Mouse (Mus musculus): ENCODE measurements at regions not wholly inside any gene's neighbourhood (a gene's known extent, or its start where the extent isn't known, plus 50 kb on each side); places are given as distances from the start of the nearest gene placed in this dataset.
A peak's percentile ranks its signal among the peaks of the same experiment; 100 is the strongest.

DNA sequence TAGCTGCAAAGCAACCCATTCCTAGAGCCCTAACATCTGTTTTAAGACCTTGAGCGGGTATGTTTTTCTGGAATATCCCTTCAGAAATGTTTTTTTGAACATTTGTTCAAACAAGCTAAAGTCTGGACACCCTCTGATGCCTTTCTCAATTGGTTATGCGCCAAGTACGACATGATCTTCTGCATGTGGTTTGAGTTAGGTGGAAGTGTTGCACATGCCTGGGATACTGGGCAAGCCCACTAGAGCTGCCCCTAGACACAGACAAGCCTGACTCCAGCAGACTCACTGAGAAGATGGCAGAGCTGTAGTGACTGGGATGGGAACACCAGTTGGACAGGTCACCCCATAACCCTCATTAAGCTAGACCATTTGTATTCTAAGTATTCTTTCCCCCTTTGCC, 153.2 kb upstream of the Cypt2 start:
- no peak for DNase-seq (ENCODE audit: low spot score in 2 of 2)

DNA sequence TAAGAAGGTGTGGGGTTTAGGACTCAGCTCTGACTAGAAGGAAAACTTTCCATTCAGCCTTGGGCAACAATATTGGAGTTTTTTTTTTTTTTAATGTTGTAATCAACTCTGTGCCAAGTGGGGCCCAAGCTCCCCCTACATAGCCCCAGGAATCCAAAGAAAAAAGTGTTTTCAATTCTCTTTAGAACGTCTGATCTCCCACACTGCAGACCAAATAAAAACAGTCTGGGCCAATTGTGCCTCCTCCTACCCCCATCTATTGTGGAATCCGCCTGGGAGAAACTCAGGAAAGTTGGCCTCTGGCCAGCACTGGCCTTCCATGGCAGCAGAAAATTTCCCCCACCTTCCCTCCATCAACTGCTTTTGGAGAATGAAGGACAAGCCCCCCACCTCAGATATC, 133.3 kb upstream of the Cypt2 start:
- DNase-seq (ENCODE audit: low spot score in 2 of 2): no peak

DNA sequence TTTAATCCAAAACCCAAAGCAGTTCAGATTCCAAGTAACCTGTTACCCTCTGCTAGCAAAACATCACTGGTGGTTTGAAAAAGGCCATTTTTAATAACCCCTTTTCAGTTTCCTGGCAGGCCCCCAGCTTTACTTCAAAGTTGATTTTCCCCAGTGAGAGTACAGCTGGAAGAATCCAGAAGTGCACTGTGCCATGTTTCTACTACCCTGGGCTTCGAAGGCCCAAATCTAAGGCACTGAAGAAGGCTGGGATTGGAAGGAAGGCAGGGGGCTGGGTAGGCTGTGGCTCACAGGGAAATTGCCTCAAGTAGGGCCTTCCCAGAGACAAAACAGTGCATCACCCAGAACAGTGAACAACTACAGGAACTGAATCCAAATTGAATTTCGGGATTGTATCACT, 131.6 kb upstream of the Cypt2 start:
- DNase-seq (ENCODE audit: low spot score in 2 of 2): no peak

DNA sequence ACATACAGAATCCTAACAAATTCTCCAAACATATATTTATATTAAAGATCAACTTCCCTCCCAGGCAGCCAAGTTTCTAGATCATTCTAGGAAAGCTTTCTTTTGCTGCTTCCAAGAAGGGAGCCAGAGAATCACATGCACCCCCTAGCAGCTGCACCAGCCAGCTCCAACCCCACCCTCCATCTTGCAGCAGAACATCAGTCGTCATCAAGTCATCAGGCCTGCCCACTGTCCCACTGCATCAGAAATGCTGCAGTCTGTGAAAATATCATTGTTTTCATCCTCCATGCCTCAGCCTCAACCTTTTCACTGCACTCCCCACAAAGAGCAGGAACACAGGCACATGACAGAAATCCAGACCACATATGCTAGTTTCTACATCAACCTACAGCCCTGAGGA, 109.1 kb upstream of the Cypt2 start:
- DNase-seq (ENCODE audit: low spot score in 2 of 2): no peak

DNA sequence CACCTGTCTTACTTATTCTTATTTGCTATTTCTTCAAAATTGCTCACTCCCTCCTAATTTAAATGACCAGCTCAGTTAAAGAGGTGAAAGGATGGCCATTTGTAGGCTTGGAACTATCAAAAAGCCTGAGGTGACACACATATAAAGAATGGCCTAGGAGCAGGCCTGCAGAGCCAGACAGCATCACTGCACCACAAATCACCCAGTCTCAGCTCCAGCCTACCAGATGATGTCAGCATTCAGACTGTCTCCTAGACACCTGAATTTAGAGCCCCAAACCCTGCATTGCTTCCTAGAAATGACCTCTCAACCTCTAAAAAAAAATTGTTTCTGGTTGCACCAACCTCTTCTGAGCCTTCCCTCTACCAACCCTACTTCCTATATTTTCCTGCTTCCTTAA, 108.5 kb upstream of the Cypt2 start:
- DNase-seq (ENCODE audit: low spot score in 2 of 2): no peak

DNA sequence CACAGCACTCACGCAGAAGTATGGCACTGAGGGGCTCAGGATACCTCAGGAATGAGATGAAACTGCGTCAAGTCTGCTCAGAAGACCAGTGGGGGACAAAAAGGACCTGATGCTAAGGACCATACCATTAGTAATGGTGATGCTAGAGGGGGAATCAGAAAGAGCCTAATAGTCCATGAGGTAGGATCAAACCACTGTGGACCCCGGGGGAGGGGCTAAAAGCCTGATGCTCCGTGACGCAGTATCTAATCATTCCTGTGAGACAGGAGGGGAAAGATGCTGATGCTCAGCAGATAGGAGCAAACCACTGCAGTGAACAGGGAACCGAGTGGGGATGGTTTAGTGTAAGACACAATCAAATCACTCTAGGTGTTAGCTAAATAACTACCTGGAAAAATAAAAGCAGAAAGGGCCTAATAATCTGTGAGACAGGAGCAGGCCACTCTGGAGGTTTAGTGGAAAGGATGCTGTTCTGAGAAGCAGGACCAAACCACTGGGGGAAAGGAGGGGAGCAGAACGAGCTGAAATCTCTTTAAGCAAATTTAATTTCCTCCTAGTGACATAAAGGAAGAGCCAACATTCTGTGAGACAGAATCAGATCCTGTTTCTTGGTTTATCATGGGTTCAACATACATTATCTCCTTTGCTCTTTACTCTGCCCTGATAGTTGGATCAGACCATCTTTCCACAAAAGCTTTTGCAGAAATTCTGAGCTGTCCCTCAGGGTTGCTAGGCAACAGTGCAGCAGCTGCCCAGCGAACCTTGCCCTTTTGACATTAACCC, 107.7 kb upstream of the Cypt2 start:
- DNase-seq (ENCODE audit: low spot score in 2 of 2): peak; percentile 34 to 90

DNA sequence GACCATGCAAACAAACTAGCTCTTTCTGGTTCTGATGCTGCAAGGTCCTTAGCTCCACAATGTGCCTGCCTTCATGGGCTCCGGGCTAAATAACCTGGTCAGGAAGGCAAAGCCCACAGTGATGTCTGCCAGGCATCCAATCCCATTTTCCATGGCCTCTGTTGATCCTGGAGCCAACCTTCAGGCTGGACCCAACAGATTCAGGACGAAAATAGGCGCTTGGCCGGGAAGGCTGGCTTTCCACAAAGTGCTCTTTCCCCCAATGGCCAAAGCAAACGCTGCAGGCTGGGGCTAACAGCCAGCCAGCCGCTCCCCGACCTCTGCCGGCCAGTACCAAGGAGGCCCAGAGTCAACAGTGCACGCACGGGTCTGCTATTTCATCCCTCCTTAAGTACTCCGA, 106.3 kb upstream of the Cypt2 start:
- DNase-seq (ENCODE audit: low spot score in 2 of 2): no peak

DNA sequence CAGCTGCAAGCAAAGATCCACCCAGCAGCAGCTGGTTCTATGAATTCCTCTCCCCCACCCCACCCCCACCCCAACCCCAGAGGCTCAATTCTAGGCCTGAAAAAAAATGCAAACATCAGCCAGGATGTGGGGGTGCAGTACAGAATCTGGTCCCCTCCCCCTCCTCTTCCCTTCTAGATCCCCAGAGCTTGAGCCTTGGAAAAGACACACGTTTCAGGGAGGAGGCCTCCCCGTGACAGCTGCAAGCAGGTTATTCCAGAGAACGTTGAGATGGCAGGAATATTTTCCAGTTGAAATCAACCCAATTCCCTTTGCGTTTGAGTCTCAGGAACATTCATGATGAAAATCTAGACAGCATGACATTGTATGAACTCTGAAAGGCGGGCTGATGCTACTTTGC, 86.2 kb upstream of the Cypt2 start:
- no peak for DNase-seq (ENCODE audit: low spot score in 2 of 2)

DNA sequence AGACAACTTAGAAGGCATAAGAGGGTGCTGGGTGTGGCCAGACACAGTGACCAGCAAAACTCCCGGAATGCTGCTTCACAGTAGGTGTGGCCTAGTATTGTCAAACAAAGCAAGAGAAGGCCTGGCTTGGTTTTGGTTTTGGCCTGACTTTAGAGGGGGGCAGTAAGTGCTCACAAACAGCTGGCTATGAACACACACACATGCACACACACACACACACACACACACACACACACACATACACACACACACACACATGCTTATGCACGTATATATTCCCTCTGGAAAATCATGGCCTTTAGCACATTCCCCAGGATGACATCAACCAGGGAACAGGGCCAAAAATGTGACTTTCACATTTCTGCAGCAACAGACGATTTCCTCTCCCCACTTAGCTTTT, 78.6 kb upstream of the Cypt2 start:
- DNase-seq (ENCODE audit: low spot score in 2 of 2): no peak

Small RNA genes lying in the stretch of these regions (microRNA-seq; reads per million reads assigned to microRNA genes)
- gene Mir325: 133 to 156 reads per million in 2 experiments
